Mouse (Mus musculus) kidney, postnatal 0 days (tissue): ENCODE measurements around the gene Git1. TPM values are rescaled to one million over a fixed set of nuclear protein-coding genes. Genes with fewer than 3 reads are reported as not detected.

Experiments
- ATAC-seq: fragments of 200-750 bp; cut with Nextera tagmentation; replicated peaks from 2 replicates; pipeline ENCODE4 v1.8.0; 2017; ENCODE audit warnings: low read depth, moderate number of reproducible peaks, moderate TSS enrichment, moderate library complexity; ENCODE audit not compliant: low FRiP score
- DNase-seq: peaks from one replicate; pipeline ENCODE4 v3.0.0-alpha.2; 2016; ENCODE audit warnings: low spot score
- H3K27ac ChIP-seq: fragments of 300-500 bp; sonication (generic); 2 replicates; pipeline ENCODE4 v1.5.1; 2014; ENCODE audit warnings: mild to moderate bottlenecking
- H3K27me3 ChIP-seq: fragments of 300-500 bp; sonication (generic); 2 replicates; pipeline ENCODE4 v1.6.1; 2014; ENCODE audit warnings: low read length, mixed read lengths; ENCODE audit not compliant: insufficient read depth
- H3K36me3 ChIP-seq: fragments of 300-500 bp; sonication (generic); 2 replicates; pipeline ENCODE4 v1.6.1; 2014; ENCODE audit warnings: low read length, mixed read lengths; ENCODE audit not compliant: insufficient read depth
- H3K4me1 ChIP-seq: fragments of 300-500 bp; sonication (generic); replicated peaks from 2 replicates; pipeline ENCODE4 v1.6.1; 2014; ENCODE audit warnings: antibody characterized with exemption, low read length, mixed read lengths; ENCODE audit not compliant: insufficient read depth
- H3K4me2 ChIP-seq: fragments of 300-500 bp; sonication (generic); 2 replicates; pipeline ENCODE4 v1.6.1; 2014; ENCODE audit warnings: mild to moderate bottlenecking, low read length, moderate library complexity, mixed read lengths
- H3K4me3 ChIP-seq: fragments of 300-500 bp; sonication (generic); replicated peaks from 2 replicates; pipeline ENCODE4 v1.5.1; 2014; ENCODE audit warnings: low read depth, low read length
- H3K9ac ChIP-seq: fragments of 300-500 bp; sonication (generic); 2 replicates; pipeline ENCODE4 v1.6.1; 2014; ENCODE audit warnings: low read depth, low read length
- H3K9me3 ChIP-seq: fragments of 300-500 bp; sonication (generic); replicated peaks from 2 replicates; pipeline ENCODE4 v1.6.1; 2016; ENCODE audit warnings: low read length, inconsistent platforms, mixed read lengths
- CTCF ChIP-seq: IDR thresholded peaks from 2 replicates; pipeline ENCODE4 v1.5.1; 2016; ENCODE audit warnings: antibody characterized with exemption, low read depth, mild to moderate bottlenecking, moderate library complexity
- WGBS: fragments of 180-500 bp; shearing (Covaris S2); extraction: QIAGEN DNeasy Blood & Tissue Kit; methylation state at CpG from one replicate; pipeline ENCODE4 v1.1.7; 2014; 5-methylcytosine and 5-hydroxymethylcytosine counted together
- polyA plus RNA-seq: library from polyadenylated mRNA; unstranded; fragments of >200 nt; fragmentation: Nextera tagmentation; extraction: Ambion mirVana; gene quantifications from 2 replicates; pipeline ENCODE4 v1.2.1, GENCODE M21; 2015

Git1 gene
- polyA plus RNA-seq: 10.9 and 11.3 TPM in 2 replicates

DNA sequence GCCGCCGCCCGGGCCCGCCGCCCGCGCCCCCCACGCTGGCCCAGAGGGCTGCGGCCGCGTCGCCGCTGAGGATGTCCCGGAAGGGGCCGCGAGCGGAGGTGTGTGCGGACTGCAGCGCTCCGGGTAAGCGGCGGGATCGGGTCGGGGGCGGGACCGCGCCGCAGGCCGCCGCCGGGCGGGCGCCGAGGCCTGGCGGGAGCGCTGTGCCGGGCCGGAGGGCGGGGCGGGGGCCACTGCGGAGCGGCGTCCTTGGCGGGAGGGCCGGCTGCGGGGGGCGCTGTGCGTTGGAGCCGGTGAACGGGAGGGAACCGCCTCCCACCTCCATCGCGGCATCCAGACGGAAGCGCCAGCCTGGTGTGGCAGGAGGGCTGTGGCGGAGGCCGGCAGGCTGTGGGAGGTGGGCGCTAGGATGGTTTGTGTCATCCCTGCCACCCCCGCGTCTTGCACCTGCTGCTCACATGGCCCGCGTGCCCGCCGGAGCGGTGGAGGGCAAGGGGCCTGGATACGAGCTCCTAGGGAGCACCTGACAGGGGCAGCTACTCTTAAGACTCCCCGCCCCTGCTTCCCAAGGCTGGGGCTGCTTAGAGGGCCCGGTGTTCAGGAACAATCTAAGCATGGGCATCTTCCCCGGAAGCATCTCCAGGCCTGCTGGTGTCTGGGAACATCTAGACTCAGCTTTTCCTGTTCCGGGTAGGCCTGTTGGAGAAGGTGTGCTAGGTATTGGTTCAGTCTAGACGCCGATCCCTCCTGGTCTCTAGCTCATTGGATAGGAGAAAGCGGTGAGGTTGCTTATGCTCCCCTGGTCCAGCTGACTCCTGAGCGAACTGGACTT, at the start of gene Git1:
Git1 (plus strand) TSS at position 51 of the 832 bp plus-strand sequence.
- peak; percentile 55 for DNase-seq
- peak; percentile 27 for ATAC-seq
- Histone ChIP-seq H3K27me3 (no peaks in the 10 kb centered on the region), H3K9ac (peak within 1 kb of the TSS; percentile 95), H3K4me2 (peak within 1 kb of the TSS; percentile 95), H3K27ac (peak within 1 kb of the TSS; percentile 95), H3K36me3 (no peaks in the 10 kb centered on the region), H3K9me3 (no peaks in the 10 kb centered on the region), H3K4me1 (peaks cover 54% of the 10 kb centered on the region), H3K4me3 (peak within 1 kb of the TSS; percentile 91)
- TF ChIP-seq CTCF: 0 out of 2 replicates have a peak, but pooled peaks have one; percentile 5
- WGBS: 1% methylated on average over 27 of the region's 74 CpGs

DNA sequence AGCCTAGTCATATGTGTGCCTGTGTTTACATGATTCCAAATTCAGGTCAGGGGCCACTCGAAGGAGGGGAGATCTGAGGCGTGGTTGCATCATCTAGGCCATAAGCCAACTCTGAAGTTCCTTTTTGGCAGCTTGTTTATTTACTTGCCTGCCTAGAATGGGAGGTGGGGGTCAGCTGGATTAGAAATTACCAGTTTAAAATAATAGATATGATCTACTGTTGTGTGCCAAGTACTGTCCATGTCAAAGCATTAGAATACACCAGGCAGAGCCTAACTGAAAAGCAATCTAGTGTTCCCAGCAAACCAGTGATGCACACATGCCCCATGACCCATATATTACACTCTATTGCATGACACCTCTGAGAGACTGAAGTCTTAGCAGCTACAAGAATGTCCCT, 48.4 kb upstream of the Git1 start:
- Histone ChIP-seq H3K36me3 (peaks cover 6% of the 10 kb centered on the region; the same call in 1 of the 2 replicates), H3K4me3 (no peak overlapping the region), H3K27ac (no peak overlapping the region), H3K4me1 (no peaks in the 10 kb centered on the region), H3K9me3 (no peaks in the 10 kb centered on the region), H3K9ac (no peak overlapping the region), H3K27me3 (no peaks in the 10 kb centered on the region), H3K4me2 (no peak overlapping the region)
- ATAC-seq (no peak), DNase-seq (peak; percentile 30)
- 44% methylated on average over 2 of the region's 2 CpGs for WGBS
- TF ChIP-seq CTCF: no peak

DNA sequence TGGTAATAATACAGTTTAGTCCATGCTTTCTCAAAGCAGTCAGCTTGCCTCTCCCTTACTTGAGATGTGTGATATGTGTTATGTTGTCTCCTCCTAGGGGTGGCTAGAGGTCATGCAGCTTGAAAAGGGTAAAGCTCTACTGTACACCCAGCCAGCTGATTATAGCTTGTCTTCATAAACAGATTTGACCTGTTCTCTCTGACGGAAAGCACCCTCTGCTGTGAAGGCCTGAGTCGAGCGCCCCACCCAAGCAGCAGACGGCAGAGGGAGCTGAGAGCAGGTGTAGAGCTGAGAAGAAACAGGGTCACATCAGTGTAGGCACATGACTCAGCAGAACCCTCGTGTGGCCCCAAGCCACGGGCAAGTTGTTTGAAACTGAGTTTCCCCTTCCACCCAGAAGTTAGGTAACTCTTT, 46.7 kb upstream of the Git1 start:
- Histone ChIP-seq H3K36me3 (peaks cover 7% of the 10 kb centered on the region; the same call in 1 of the 2 replicates), H3K4me2 (no peak overlapping the region), H3K4me1 (no peaks in the 10 kb centered on the region), H3K4me3 (no peak overlapping the region), H3K9me3 (no peaks in the 10 kb centered on the region), H3K27me3 (no peaks in the 10 kb centered on the region), H3K27ac (no peak overlapping the region), H3K9ac (no peak overlapping the region)
- peak; percentile 91 for TF ChIP-seq CTCF
- peak; percentile 88 for DNase-seq
- ATAC-seq: peak; percentile 52; the same call in 1 of the 2 replicates
- WGBS: 51% methylated on average over 6 of the region's 6 CpGs

DNA sequence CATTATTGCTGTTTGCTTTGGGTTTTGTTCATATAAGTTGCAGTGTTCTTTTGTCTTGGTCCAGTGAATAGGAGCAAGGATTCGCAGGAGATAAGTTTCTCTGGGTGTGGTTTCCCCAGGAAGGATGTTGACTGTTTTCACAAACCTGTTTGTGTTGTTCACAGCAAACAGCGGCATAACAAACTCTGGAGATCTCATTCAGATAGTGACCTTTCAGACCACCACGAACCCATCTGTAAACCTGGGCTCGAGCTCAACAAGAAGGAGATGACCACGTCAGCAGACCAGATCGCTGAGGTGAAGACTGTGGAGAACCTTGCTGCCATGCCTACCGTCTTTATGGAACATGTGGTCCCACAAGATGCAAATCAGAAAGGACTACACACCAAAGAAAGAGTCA, 44.1 kb upstream of the Git1 start:
- TF ChIP-seq CTCF: no peak
- H3K9ac ChIP-seq: no peak overlapping the region
- no peaks in the 10 kb centered on the region for H3K4me1 ChIP-seq
- peaks cover 9% of the 10 kb centered on the region for H3K36me3 ChIP-seq
- no peaks in the 10 kb centered on the region for H3K27me3 ChIP-seq
- H3K9me3 ChIP-seq: no peaks in the 10 kb centered on the region
- no peak overlapping the region for H3K4me2 ChIP-seq
- DNase-seq: no peak
- WGBS: 86% methylated on average over 7 of the region's 7 CpGs
- H3K27ac ChIP-seq: no peak overlapping the region
- no peak for ATAC-seq
- H3K4me3 ChIP-seq: no peak overlapping the region

DNA sequence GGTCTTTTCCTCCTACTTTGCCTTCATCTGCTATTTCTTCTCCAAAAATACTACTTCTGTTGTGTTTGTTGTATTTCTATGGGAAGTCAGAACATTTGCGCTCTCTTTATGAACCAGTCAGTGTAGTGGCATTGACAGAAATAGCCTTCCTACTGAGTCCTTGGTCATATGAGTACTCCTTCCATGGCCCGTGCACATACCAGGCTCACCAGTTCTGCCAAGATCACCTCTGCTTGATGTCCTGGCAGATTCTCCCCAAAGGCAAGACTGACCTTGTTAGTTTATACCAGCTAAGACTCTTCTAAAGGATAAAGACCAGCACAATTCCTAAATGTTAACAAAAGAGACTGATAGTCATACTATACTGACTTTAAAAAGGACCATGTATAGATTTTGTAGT, 41.7 kb upstream of the Git1 start:
- no peaks in the 10 kb centered on the region for H3K4me1 ChIP-seq
- TF ChIP-seq CTCF: no peak
- H3K27me3 ChIP-seq: no peaks in the 10 kb centered on the region
- H3K36me3 ChIP-seq: peaks cover 19% of the 10 kb centered on the region
- H3K4me2 ChIP-seq: no peak overlapping the region
- no peak for DNase-seq
- H3K9me3 ChIP-seq: no peaks in the 10 kb centered on the region
- WGBS: 96% methylated on average over 2 of the region's 2 CpGs
- H3K4me3 ChIP-seq: no peak overlapping the region
- no peak overlapping the region for H3K27ac ChIP-seq
- no peak overlapping the region for H3K9ac ChIP-seq
- ATAC-seq: no peak

DNA sequence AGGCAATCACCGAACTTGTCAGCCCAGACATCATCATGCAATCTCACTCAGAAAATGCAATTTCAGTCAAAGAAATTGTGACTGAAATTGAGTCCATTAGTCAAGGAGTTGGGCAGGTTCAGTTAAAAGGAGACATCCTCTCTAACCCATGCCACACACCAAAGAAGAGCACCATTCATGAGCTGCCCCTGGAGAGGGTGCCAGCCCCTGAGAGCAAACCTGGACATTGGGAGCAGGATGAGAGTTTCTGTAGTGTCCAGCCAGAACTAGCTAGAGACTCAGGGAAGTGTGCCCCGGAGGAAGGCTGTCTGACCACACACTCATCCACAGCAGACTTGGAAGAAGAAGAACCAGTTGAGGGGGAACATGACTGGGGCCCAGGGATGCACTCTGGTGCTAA, 40.0 kb upstream of the Git1 start:
- Histone ChIP-seq H3K27ac (no peak overlapping the region), H3K9me3 (no peaks in the 10 kb centered on the region), H3K4me1 (no peaks in the 10 kb centered on the region), H3K4me3 (no peak overlapping the region), H3K9ac (no peak overlapping the region), H3K27me3 (no peaks in the 10 kb centered on the region), H3K4me2 (no peak overlapping the region), H3K36me3 (peaks cover 19% of the 10 kb centered on the region)
- WGBS: 92% methylated on average over 2 of the region's 2 CpGs
- no peak for DNase-seq
- no peak for ATAC-seq
- TF ChIP-seq CTCF: no peak
